Mouse (Mus musculus) heart, adult 2 months (tissue): ENCODE measurements around the gene Spag6.

Source experiments
- CTCF ChIP-seq: fragments of 200-600 bp; IDR thresholded peaks from 2 replicates; pipeline ENCODE4 v1.8.1; 2022; ENCODE audit warnings: antibody characterized with exemption, mild to moderate bottlenecking, moderate library complexity
- POLR2A ChIP-seq: fragments of 200-500 bp; IDR thresholded peaks from 2 replicates; pipeline ENCODE4 v1.6.1; 2011; ENCODE audit warnings: mild to moderate bottlenecking, low read depth, low read length, control low read depth; ENCODE audit not compliant: insufficient read depth

DNA sequence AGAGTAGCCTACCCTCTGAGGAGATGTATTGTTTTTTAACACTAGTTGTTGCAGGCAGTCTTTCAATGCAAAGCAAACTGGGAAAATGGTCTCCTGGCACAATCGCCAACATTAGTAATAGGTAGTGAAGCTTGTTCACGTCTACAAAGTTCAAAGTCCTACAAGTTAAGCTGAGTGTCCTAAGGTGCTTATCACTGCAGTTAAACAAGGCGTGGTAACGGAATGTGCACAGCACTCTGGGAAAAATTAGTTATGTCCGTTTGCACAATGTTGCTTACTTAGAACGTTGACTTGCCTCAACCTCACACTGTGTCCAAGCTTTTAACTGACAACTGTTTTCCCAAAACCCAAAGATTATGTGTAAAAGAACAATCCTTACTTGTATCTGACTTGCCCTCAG lies 80.5 kb downstream of the Spag6 start:
- no peak for TF ChIP-seq CTCF
- TF ChIP-seq POLR2A, result no peak
